Mouse (Mus musculus): Measurements from ENCODE around the gene Swap70.

DNA sequence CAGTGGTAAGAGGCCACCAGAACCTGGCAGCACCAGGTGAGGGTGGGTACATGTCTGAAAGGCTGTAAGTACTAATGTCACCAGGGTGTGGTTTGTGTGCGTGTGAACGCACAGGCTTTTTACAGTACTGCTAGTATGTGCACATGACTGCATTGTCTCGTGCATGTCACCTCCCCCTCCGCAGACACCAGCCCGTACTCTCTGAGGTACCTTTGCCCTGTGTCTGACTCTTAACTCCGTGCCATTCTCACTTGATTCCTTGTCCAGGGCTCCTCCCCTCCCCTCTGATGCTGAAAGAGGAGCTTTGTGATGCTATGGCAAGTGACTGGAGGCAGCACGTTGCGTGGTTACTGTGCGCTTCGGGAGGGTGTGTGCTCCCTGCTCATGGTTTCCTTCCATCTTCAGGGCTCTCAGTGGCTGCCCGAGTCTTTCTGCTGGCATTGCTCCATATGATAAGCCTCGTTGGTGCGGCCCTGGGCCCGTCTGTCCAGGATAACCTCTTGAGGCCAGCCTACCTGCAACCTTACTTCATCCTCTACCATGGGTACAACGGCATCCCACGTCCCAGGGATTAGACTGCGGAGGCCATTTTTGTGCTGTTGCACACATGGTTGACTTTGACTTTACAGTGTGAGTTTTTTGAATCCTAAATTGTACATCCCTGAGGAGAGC lies 77.4 kb downstream of the Swap70 start:
- TF ChIP-seq POLR2A (IDR thresholded peaks at IDR 0.05; ENCODE audit: extremely low read depth, insufficient read depth, low read length) (no peak), CTCF (IDR thresholded peaks at IDR 0.05; ENCODE audit: low read depth, low read length) (no peak)

Measured in liver, adult 2 months (tissue).